Mouse (Mus musculus): Measurements from ENCODE around the gene Mtln. TPM values are rescaled to one million over a fixed set of nuclear protein-coding genes. Genes with fewer than 3 reads are reported as not detected.

Mtln gene
- polyA plus RNA-seq, 1 experiment from 2014 or later = 36.9 TPM

- no peaks in the 10 kb centered on the region for H3K27me3 ChIP-seq
- no peak overlapping the region for H3K4me2 ChIP-seq (replicated peaks)
- H3K36me3 ChIP-seq = no peaks in the 10 kb centered on the region
- H3K27ac ChIP-seq (replicated peaks) = no peak overlapping the region
- peaks cover 21% of the 10 kb centered on the region for H3K4me1 ChIP-seq
- H3K9me3 ChIP-seq (replicated peaks) = no peaks in the 10 kb centered on the region
- WGBS = 82% methylated on average over 5 of the region's 5 CpGs
- no peak overlapping the region for H3K4me3 ChIP-seq (replicated peaks)
- no peak for ATAC-seq (ENCODE audit: insufficient number of reproducible peaks, low FRiP score, low TSS enrichment, low read depth)
- H3K9ac ChIP-seq = no peak overlapping the region
These were observed 5.1 kb downstream of the Mtln start for GRCm38 (mm10) chr2:127787226-127787625.

GRCm38 (mm10) chr2:127778451-127778850 is 13.8 kb downstream of the Mtln start:
- Histone ChIP-seq H3K27me3 (no peaks in the 10 kb centered on the region), H3K9ac (no peak overlapping the region), H3K4me1 (no peaks in the 10 kb centered on the region), H3K4me2 (replicated peaks) (no peak overlapping the region), H3K4me3 (replicated peaks) (no peak overlapping the region), H3K9me3 (replicated peaks) (no peaks in the 10 kb centered on the region), H3K36me3 (peaks cover 23% of the 10 kb centered on the region; the same call in 1 of the 2 replicates), H3K27ac (replicated peaks) (no peak overlapping the region)
- ATAC-seq (ENCODE audit: insufficient number of reproducible peaks, low FRiP score, low TSS enrichment, low read depth) = no peak
- 80% methylated on average over 5 of the region's 5 CpGs for WGBS

- H3K4me3 ChIP-seq (replicated peaks) = no peak overlapping the region
- no peaks in the 10 kb centered on the region for H3K4me1 ChIP-seq
- no peak for ATAC-seq (ENCODE audit: insufficient number of reproducible peaks, low FRiP score, low TSS enrichment, low read depth)
- H3K9ac ChIP-seq = no peak overlapping the region
- H3K36me3 ChIP-seq = peaks cover 39% of the 10 kb centered on the region
- no peak overlapping the region for H3K4me2 ChIP-seq (replicated peaks)
- no peaks in the 10 kb centered on the region for H3K27me3 ChIP-seq
- WGBS = 71% methylated on average over 3 of the region's 3 CpGs
- H3K27ac ChIP-seq (replicated peaks) = no peak overlapping the region
- H3K9me3 ChIP-seq (replicated peaks) = no peaks in the 10 kb centered on the region
These were observed 17.3 kb downstream of the Mtln start for GRCm38 (mm10) chr2:127775013-127775412.

- Histone ChIP-seq H3K9me3 (replicated peaks) (no peaks in the 10 kb centered on the region), H3K9ac (no peak overlapping the region), H3K36me3 (peaks cover 38% of the 10 kb centered on the region), H3K27me3 (no peaks in the 10 kb centered on the region), H3K4me3 (replicated peaks) (no peak overlapping the region), H3K4me2 (replicated peaks) (no peak overlapping the region), H3K4me1 (no peaks in the 10 kb centered on the region), H3K27ac (replicated peaks) (no peak overlapping the region)
- 52% methylated on average over 1 of the region's 1 CpGs for WGBS
- ATAC-seq (ENCODE audit: insufficient number of reproducible peaks, low FRiP score, low TSS enrichment, low read depth) = no peak
These were observed 17.7 kb downstream of the Mtln start for GRCm38 (mm10) chr2:127774578-127774941.

DNA sequence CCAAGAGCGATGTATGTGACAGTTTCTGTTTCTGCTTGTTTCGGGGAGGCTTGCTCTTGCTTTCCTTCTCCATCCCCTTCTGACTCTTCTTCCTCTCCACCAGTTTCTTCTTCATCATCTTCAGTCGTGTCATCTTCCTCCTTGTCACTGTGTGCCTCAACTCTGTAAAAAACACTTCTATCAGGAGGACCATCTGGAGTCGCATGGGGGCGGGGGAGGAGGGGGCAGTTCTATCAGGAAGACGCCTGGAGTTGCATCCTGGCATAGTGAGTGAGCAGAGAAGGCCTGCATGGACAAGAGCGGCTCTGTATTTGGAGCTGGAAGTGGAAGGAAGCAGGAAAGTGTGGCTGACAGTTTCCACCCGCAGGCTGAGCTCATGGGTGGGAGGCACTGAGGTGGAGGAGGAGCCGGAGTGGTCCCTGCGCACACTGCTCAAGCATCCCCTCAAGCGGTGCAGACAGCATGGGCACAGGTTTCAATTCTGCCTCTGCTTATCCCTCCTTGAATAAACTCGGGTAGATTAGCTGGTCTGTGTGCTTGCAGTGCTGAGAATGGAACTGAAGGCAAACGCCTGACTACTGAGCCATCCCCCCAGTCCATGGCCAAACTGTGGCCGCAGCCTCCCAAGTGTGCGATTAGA is 18.2 kb downstream of the Mtln start:
- Histone ChIP-seq H3K4me3 (replicated peaks) (no peak overlapping the region), H3K27ac (replicated peaks) (no peak overlapping the region), H3K4me2 (replicated peaks) (no peak overlapping the region), H3K4me1 (no peaks in the 10 kb centered on the region), H3K9ac (no peak overlapping the region), H3K36me3 (peaks cover 39% of the 10 kb centered on the region), H3K27me3 (no peaks in the 10 kb centered on the region), H3K9me3 (replicated peaks) (no peaks in the 10 kb centered on the region)
- no peak for ATAC-seq (ENCODE audit: insufficient number of reproducible peaks, low FRiP score, low TSS enrichment, low read depth)
- 44% methylated on average over 15 of the region's 15 CpGs for WGBS

DNA sequence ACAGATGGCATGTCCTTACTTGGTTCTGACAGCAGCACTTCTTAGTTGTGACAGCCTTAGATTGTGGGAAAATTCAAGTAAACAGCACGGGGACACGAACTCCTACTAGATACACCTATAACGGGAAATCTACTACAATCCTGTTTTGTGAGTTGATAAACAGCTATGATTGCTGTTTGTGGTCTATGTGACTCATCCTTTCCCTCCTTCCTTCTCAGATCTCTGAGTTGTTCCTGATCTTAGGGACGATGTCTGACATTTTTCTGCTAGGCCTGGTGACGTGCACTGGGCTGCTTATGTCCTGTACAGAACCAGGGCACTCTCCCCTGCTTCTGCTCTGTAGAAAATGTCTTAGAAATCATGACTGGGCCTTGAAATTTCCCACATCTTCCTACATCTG is 30.7 kb downstream of the Mtln start:
- Histone ChIP-seq H3K27me3 (no peaks in the 10 kb centered on the region), H3K4me2 (replicated peaks) (no peak overlapping the region), H3K36me3 (peaks cover 19% of the 10 kb centered on the region; the same call in 1 of the 2 replicates), H3K27ac (replicated peaks) (no peak overlapping the region), H3K4me3 (replicated peaks) (no peak overlapping the region), H3K9ac (no peak overlapping the region), H3K4me1 (no peaks in the 10 kb centered on the region), H3K9me3 (replicated peaks) (no peaks in the 10 kb centered on the region)
- WGBS = 75% methylated on average over 5 of the region's 5 CpGs
- ATAC-seq (ENCODE audit: insufficient number of reproducible peaks, low FRiP score, low TSS enrichment, low read depth) = no peak

DNA sequence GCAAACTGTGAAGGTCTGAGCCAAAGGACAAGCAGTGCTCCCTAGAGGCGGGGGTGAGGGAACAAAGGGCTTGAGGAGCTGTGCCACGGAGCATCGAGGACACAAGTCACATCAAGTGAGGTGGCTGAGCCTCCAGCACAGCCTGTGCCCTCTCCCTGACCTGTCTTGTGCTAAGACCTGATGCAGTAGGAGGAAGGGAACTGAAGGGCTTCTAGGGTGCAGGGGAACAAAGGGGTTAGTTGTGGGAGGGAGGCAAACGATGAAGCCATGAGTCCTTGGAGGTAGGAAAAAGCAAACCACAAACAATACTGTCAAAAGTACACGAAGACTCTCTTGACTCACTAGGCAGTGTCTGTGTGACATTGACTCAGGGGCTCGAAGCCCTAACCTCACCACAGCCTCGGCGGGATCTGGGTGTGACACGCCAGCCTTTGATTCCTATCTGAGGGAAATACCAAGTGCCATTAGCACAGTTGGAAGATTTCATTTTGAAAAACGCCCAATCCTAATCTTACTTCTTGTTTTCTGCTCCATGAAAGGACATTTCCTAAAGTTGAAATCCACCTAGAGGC is 31.8 kb downstream of the Mtln start:
- H3K9me3 ChIP-seq (replicated peaks) = no peaks in the 10 kb centered on the region
- H3K4me1 ChIP-seq = no peaks in the 10 kb centered on the region
- H3K4me3 ChIP-seq (replicated peaks) = no peak overlapping the region
- H3K27ac ChIP-seq (replicated peaks) = no peak overlapping the region
- H3K9ac ChIP-seq = no peak overlapping the region
- no peaks in the 10 kb centered on the region for H3K27me3 ChIP-seq
- ATAC-seq (ENCODE audit: insufficient number of reproducible peaks, low FRiP score, low TSS enrichment, low read depth) = no peak
- H3K4me2 ChIP-seq (replicated peaks) = no peak overlapping the region
- 67% methylated on average over 10 of the region's 10 CpGs for WGBS
- H3K36me3 ChIP-seq = peaks cover 19% of the 10 kb centered on the region; the same call in 1 of the 2 replicates

GRCm38 (mm10) chr2:127760014-127760413 is 32.3 kb downstream of the Mtln start:
- Histone ChIP-seq H3K27ac (replicated peaks) (no peak overlapping the region), H3K4me2 (replicated peaks) (no peak overlapping the region), H3K4me3 (replicated peaks) (no peak overlapping the region), H3K9me3 (replicated peaks) (no peaks in the 10 kb centered on the region), H3K9ac (no peak overlapping the region), H3K4me1 (no peaks in the 10 kb centered on the region), H3K27me3 (no peaks in the 10 kb centered on the region), H3K36me3 (peaks cover 19% of the 10 kb centered on the region; the same call in 1 of the 2 replicates)
- ATAC-seq (ENCODE audit: insufficient number of reproducible peaks, low FRiP score, low TSS enrichment, low read depth) = no peak
- 84% methylated on average over 6 of the region's 6 CpGs for WGBS

- no peaks in the 10 kb centered on the region for H3K27me3 ChIP-seq
- H3K4me1 ChIP-seq = no peaks in the 10 kb centered on the region
- no peak overlapping the region for H3K27ac ChIP-seq (replicated peaks)
- H3K4me3 ChIP-seq (replicated peaks) = no peak overlapping the region
- H3K4me2 ChIP-seq (replicated peaks) = no peak overlapping the region
- ATAC-seq (ENCODE audit: insufficient number of reproducible peaks, low FRiP score, low TSS enrichment, low read depth) = no peak
- no peak overlapping the region for H3K9ac ChIP-seq
- no peaks in the 10 kb centered on the region for H3K9me3 ChIP-seq (replicated peaks)
- H3K36me3 ChIP-seq = peaks cover 19% of the 10 kb centered on the region; the same call in 1 of the 2 replicates
- WGBS = 84% methylated on average over 5 of the region's 5 CpGs
These were observed 33.0 kb downstream of the Mtln start for GRCm38 (mm10) chr2:127759157-127759880.

GRCm38 (mm10) chr2:127757171-127757570 is 35.1 kb downstream of the Mtln start:
- Histone ChIP-seq H3K4me1 (no peaks in the 10 kb centered on the region), H3K36me3 (peaks cover 9% of the 10 kb centered on the region; the same call in 1 of the 2 replicates), H3K4me3 (replicated peaks) (no peak overlapping the region), H3K9ac (no peak overlapping the region), H3K27ac (replicated peaks) (no peak overlapping the region), H3K27me3 (no peaks in the 10 kb centered on the region), H3K4me2 (replicated peaks) (no peak overlapping the region), H3K9me3 (replicated peaks) (no peaks in the 10 kb centered on the region)
- ATAC-seq (ENCODE audit: insufficient number of reproducible peaks, low FRiP score, low TSS enrichment, low read depth) = no peak
- 43% methylated on average over 8 of the region's 8 CpGs for WGBS

DNA sequence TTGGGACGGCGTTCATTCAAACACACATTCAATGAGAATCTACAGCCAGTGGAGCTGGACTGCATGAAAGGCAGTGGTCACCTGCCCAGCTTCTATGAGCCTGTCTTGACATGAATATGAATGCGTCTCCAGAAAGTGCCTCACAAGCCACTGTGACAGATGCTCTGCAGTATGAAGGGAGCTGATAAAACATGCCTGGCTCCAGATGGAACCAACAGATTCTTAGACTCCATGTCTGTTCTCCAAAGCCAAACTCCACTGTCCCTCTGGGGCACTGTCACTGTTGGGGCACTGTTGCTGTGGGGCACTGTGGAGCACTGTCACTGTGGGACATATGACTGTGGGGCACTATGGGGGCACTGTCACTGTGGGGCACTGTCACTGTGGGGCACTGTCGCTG is 38.2 kb downstream of the Mtln start:
- WGBS = 88% methylated on average over 4 of the region's 4 CpGs
- H3K4me1 ChIP-seq = no peaks in the 10 kb centered on the region
- no peaks in the 10 kb centered on the region for H3K27me3 ChIP-seq
- no peak overlapping the region for H3K9ac ChIP-seq
- no peak overlapping the region for H3K4me2 ChIP-seq (replicated peaks)
- no peak overlapping the region for H3K4me3 ChIP-seq (replicated peaks)
- H3K36me3 ChIP-seq = no peaks in the 10 kb centered on the region
- no peak overlapping the region for H3K27ac ChIP-seq (replicated peaks)
- no peak for ATAC-seq (ENCODE audit: insufficient number of reproducible peaks, low FRiP score, low TSS enrichment, low read depth)
- H3K9me3 ChIP-seq (replicated peaks) = no peaks in the 10 kb centered on the region
